Mouse (Mus musculus): ENCODE data around the gene Cdk2ap1.
A peak's percentile ranks its signal among the peaks of the same experiment; 100 is the strongest.
"Not testable (repeated sequence)": the region's sequence is repeated elsewhere in the genome, so short reads cannot be mapped to it uniquely, and the experiment has no call there.

Gene Cdk2ap1

GRCm38 (mm10) chr5:124362982-124363381 is at the start of gene Cdk2ap1:
Gene Cdk2ap1 (minus strand): TSS chr5:124363082.
- not testable (repeated sequence) for DNase-seq (ENCODE audit: low read depth, low spot score)

- no peak for DNase-seq (ENCODE audit: low read depth, low spot score)
Observed at GRCm38 (mm10) chr5:124412163-124412562, 49.3 kb upstream of the Cdk2ap1 start.

- DNase-seq (ENCODE audit: low read depth, low spot score) = peak; percentile 60
Observed at GRCm38 (mm10) chr5:124410808-124411207, 47.9 kb upstream of the Cdk2ap1 start.

- no peak for DNase-seq (ENCODE audit: low read depth, low spot score)
Observed at GRCm38 (mm10) chr5:124393726-124394125, 30.8 kb upstream of the Cdk2ap1 start.

- DNase-seq (ENCODE audit: low read depth, low spot score) = no peak
Observed at GRCm38 (mm10) chr5:124392412-124392811, 29.5 kb upstream of the Cdk2ap1 start.

GRCm38 (mm10) chr5:124387932-124388331 is 25.1 kb upstream of the Cdk2ap1 start:
- DNase-seq (ENCODE audit: low read depth, low spot score) = peak; percentile 11

- no peak for DNase-seq (ENCODE audit: low read depth, low spot score)
Observed at GRCm38 (mm10) chr5:124380121-124380520, 17.2 kb upstream of the Cdk2ap1 start.

- no peak for DNase-seq (ENCODE audit: low read depth, low spot score)
Observed at GRCm38 (mm10) chr5:124377149-124377548, 14.3 kb upstream of the Cdk2ap1 start.

- no peak for DNase-seq (ENCODE audit: low read depth, low spot score)
Observed at GRCm38 (mm10) chr5:124376401-124376800, 13.5 kb upstream of the Cdk2ap1 start.

- no peak for DNase-seq (ENCODE audit: low read depth, low spot score)
Observed at GRCm38 (mm10) chr5:124374298-124374697, 11.4 kb upstream of the Cdk2ap1 start.

- DNase-seq (ENCODE audit: low read depth, low spot score) = no peak
Observed at GRCm38 (mm10) chr5:124366721-124367120, 3.8 kb upstream of the Cdk2ap1 start.

- DNase-seq (ENCODE audit: low read depth, low spot score) = no peak
Observed at GRCm38 (mm10) chr5:124365754-124366153, 2.9 kb upstream of the Cdk2ap1 start.

- no peak for DNase-seq (ENCODE audit: low read depth, low spot score)
Observed at GRCm38 (mm10) chr5:124364173-124364918, 1.5 kb upstream of the Cdk2ap1 start.

GRCm38 (mm10) chr5:124359641-124360040 is 3.2 kb downstream of the Cdk2ap1 start:
- DNase-seq (ENCODE audit: low read depth, low spot score) = peak; percentile 37

- DNase-seq (ENCODE audit: low read depth, low spot score) = peak; percentile 76
Observed at GRCm38 (mm10) chr5:124356695-124357094, 6.2 kb downstream of the Cdk2ap1 start.

GRCm38 (mm10) chr5:124355425-124355959 is 7.4 kb downstream of the Cdk2ap1 start:
- no peak for DNase-seq (ENCODE audit: low read depth, low spot score)

GRCm38 (mm10) chr5:124354574-124355424 is 8.1 kb downstream of the Cdk2ap1 start:
- DNase-seq (ENCODE audit: low read depth, low spot score) = peak; percentile 44

GRCm38 (mm10) chr5:124353726-124354547 is 8.9 kb downstream of the Cdk2ap1 start:
- DNase-seq (ENCODE audit: low read depth, low spot score) = peak; percentile 77

GRCm38 (mm10) chr5:124353011-124353725 is 9.7 kb downstream of the Cdk2ap1 start:
- DNase-seq (ENCODE audit: low read depth, low spot score) = peak; percentile 28

GRCm38 (mm10) chr5:124352141-124352920 is 10.6 kb downstream of the Cdk2ap1 start:
- peak; percentile 88 for DNase-seq (ENCODE audit: low read depth, low spot score)

Measured in ZHBTc4 (cell line).